Mouse (Mus musculus) granulocyte monocyte progenitor cell, adult 5-6 weeks (primary cell): ENCODE measurements at regions not wholly inside any gene's neighbourhood (a gene's known extent, or its start where the extent isn't known, plus 50 kb on each side); places are given as distances from the start of the nearest gene placed in this dataset.

Experiments used
- ATAC-seq: replicated peaks from 2 replicates; pipeline ENCODE4 v1.8.0; 2016; ENCODE audit warnings: mild to moderate bottlenecking, moderate TSS enrichment, inconsistent platforms; ENCODE audit not compliant: poor library complexity, severe bottlenecking

DNA sequence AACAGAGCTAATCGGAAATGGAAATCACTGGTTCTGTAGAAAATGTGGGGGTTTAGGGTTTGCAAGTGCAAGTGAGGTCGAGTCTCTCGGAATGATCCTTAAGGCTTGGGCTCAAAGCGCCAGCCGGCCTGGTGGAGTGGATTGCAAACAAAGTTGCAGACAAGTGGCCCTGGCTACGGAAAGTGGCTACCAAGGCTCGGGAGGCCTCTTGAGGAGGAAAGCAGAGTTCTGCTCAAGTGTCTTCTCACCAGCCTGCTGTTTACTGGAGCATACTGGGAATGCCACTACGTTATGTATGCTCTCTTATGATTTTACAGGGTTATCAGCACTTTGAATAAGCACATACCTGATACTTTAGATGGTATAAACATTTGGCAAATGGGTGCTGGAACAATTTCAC, 105.3 kb upstream of the Irx3 start:
- no peak for ATAC-seq

DNA sequence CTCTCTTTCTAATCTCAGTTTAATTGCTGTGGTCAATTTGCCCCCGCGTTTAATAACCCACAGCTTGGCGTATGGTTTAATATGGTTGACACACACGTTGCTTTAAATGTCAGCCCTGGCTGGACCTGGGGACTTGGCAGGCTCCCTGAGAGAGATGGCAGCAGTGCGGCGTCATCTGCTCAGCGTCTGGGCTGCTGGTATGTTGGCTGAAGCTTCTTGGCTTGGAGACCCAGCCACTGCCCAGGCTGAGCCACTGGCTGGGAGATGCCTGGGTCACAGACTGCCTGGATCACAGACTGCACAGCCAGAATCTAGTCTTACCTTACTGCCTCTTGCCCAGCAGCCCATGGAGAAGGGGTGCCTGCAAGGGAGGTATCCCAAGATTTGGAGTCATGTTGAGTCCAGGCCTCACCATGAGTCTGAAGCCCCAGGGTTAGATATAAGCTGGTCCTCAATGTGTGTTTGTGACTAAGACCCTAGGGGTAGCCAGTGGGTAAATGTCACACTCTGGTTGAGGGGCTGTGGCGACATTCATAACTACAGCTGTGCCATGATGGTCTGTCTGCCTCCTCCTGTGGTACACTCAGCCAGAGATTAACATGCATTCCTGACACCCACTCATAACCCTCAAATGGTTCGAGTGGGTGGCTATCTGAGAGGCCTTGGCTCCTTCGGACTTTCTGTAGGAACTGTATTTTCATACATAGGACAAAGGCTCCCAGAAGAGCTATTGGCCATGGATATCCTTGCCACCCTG, 99.8 kb upstream of the Irx3 start:
- no peak for ATAC-seq

DNA sequence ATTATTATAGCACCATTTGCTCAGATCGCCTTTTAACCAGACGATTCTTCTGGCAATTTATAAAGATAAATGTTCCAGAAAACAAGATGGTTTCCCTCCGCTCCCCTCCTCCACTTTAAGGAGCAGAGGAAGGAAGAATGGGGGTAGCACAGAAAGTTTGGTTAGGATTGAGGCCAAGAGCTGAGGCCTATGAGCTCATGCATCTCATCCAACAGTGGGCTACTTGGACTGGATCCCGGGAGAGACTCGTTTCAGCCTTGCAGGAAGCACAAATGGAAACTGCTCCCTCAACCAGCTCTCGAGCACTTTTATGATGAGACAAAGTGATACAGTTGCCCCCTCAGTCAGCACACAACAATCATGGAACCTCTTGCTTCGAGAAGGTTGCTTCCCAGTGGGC, 97.9 kb upstream of the Irx3 start:
- no peak for ATAC-seq

DNA sequence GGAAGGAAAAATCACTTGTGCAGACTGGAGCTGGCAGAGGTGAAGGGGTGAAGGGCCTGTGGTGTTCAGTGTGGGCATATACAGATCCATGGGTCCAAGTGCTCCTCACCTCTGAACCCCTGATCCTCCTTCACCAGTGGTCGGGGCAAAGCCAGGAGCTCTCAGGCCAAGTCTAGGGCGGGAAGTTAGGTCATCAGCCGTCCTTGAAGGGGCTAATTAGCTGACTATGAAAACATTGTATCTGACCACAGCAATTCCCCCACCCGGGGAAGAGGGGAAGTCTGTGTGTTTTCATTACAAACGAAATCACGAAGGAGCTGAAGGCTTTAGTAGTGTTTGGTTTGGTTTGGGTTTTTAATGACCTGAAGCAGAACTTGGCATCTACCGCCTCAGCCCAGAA, 95.5 kb upstream of the Irx3 start:
- no peak for ATAC-seq

DNA sequence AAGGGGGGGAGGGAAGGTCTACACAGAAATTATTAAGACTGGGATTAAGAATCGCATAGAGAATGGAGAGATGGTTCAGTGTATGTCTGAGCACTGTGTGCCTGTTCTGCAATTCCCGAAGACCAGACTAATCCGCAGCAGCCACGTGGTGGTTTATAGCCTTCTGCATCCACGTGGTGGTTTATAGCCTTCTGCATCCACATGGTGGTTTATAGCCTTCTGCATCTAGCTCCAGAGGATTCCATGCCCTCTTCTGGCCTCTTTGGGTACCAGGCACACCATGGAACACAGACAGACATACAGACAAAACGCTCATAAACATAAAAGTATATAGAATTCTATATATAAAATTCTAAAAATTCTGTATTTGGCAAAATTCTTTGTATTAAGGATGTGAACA, 94.1 kb upstream of the Irx3 start:
- ATAC-seq: no peak

DNA sequence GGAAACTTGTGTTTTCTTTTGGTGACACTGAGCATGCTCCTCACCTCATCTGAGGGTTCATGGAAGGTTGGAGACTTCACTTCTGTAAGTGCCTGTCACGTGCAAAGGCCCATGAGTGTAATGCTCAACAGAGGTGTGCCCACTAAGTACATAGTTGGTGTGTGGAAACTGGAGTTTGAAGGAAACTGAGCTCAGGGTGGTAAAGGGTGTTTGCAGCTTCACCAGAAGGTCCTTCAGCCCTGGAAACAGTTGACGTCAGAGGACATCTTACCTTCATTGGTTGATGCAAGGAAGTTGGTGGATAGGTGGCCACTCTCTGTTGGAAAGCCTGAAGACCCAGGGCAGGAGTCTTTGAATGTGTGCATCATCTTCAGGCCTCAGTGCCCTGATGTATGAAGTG, 83.0 kb upstream of the Irx3 start:
- no peak for ATAC-seq

DNA sequence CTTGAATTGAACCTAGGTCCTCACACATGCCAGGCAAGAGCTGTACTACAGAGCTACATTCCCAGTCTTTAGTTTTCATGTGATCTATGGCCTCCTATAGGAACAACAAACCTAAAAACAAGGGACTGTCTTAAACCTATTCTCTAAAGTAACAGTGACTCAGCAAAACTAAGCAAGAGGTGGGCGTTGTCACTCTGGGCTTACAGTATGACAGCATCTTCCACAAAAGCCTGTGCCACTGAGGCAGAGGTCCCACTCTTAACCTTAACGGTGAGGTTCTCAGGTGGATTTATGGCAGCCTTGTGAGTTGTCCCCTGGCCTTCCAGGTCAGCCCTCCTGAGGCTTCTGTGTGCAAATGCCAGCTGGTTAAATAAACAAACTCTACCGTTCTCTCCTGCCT, 82.5 kb upstream of the Irx3 start:
- no peak for ATAC-seq

DNA sequence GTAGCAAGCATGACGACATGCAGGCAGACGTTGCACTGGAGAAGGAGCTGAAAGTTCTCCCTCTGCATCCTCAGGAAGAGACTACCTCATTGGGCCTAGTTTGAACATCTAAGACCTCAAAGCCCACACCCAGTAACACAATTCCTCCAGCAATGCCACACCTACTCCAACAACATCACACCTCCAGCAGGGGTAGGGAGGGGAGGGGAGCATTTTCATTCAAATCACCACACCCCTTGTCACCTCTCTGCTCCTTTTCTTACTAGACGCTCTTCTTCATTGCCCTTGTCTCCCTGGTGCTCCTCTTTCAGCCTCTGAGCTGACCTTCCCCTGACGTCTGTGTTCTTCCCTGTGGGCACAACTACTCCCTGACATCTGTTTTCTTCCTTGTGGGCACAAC, 81.1 kb upstream of the Irx3 start:
- ATAC-seq: no peak

DNA sequence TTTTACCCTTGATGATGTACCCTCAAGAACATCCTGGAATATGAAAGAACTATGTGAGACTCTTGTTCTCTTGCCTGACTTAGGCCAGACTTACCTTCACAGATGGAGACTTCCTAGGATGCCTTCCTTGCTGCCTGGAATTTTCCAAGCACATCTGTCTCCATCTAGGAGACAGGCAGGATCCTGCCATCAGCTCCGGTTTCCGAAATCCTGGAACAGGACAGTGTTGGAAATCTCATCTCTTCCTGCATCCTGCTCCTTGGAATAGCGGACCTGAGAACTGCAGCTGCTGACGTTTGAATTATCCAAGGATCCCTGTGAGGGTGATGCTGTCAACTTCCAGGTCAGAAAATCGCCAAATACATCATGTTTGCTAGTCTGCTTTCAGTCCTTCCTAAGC, 77.0 kb upstream of the Irx3 start:
- no peak for ATAC-seq

DNA sequence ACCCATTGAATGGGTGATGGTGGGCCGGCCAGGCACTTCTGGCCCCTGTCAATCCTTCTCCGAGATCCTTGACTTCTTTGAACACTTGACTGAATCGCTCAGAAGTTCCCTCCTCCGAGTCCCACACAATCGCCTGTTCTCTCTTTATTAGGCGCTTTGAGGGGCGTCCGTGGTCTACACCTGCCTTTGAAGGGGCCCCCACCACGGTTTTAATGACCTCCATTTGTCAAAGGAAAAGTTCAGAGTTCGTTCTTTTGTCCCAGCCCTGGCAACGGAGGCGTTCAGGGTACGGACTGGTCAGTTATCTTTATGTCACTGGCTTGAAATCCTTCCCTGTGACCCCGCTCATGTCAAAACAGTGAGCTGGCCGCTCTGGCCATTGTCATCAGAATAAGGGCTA, 74.3 kb upstream of the Irx3 start:
- ATAC-seq: no peak

DNA sequence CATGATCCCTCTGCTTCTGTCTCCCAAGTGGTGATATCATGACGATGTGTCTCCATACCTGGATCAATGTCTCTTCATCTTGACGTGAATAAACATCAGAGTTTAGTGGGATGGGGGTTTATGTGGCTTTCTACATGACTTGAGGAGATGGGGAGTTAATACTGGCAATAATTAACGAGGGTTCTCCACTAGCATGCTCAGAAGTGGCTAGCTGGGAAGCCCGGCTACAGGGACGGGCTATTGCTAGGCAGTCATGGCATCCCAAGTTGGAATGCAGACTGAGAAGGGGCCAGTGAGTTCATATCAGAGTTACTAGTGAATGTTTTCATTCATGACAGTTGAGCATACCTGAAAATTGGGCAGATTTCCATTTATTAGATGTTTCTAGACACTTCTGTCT, 71.4 kb upstream of the Irx3 start:
- ATAC-seq: no peak

DNA sequence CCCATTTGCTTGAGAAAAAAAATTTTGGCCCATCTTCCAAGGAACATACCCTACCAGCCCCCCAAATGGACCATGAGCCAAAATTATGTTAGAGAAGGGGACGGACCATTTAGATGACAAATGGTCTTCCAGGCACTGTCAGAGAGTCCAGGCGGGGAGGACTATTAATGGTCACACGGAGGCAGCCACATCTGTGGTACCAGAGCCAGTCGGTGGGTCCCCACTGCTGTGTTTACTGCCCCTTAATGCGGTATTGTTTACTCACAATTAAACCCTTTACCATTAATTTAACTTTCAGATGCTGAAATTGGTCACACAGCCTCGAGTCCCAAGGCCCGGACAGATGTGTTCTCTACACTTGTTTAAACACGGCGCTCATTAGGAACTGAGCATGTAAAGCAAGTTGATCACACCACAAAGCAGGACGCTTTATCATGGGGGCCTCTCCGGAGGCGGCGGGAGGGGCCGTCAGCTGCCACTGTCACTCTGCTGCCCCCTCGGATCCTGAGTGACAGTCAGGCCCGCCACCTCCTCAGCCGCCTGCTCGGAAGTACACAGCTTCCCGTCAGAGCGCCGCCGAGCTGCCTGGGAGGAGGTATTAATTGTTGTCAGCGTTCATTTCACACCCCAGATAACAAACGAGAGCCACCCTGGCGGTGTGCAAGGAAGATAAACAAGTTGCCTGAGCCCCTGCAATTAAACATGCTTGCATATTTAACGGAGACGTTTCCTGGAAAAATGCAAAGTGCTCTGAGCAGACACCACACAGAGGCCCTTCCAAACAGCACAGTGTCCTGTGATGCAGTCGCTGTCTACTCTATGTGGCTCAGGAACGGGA, 70.6 kb upstream of the Irx3 start:
- peak; percentile 50 for ATAC-seq

DNA sequence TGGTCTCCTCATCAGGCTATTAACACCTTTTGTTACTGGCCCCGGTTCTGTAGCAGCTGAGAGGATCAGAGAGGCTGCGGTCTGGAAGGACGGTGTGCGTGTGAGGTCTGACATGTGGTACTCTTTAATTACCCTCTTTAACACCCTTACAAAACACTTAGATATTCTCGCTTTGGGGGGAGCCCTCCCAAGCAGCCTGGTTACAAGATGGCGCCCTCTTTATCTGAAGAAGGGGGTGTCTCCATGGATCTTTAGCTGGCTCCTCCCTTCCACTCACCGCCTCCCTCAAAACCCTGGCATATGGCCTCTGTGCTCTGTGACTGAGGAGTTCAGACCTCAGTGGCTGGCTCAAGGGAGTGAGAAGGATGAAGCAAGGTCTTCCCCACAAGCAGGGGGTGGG, 65.2 kb upstream of the Irx3 start:
- ATAC-seq: no peak

DNA sequence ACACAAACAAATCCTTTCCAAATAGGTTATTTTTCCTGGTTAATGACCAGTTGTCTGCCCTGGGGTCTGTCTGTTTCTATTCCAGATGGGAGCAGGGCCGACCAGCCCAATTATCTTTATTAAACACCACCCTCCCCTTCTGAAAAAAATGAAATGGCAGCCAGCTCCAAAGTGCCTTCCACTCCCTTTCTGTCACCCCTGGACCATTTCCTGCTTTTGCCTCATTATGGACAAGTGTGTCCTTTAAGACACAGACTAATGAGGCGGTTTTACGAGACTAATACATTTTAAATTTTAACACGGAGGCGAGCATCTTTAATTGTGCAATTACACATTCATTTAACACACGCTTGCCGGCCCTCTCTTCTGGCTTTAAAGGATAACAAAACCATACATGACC, 64.2 kb upstream of the Irx3 start:
- ATAC-seq: no peak

DNA sequence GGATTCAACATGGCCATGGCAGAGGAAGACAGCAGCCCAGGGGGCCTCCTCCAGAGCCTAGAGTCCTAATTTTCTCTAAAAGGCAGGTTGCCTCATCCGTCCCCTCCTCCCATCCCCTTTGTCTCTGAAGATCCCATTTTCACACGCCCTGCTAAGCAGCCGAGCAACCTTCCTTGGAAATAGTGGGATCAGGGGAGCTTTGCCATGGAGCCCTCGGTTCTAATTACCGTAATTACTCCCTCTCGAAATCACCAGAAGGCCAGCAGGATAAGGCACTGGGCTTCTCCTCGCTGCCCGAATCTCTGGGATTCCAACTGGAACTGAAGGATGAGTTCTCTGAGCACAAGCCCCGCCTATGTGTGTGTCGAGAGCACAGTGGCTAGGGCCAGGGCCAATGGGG, 63.5 kb upstream of the Irx3 start:
- ATAC-seq: no peak

DNA sequence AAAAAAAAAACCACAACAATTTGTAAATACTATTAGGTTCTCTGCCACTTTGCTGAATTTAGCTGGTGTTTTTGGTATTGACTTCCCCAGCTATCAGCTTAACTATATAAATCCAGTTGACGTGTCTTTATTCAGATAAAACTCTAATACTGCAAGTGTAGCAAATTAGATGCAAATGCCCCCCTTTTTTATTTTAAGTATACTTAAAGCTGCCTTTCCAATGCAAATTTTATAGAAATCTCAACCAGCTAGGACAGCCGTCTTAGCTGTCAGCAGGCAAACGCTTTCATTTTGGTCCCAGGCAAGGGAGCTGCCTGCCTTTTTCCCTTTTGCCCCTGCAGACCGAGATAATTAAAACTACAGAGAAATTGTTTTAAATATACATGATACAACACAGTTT, 61.6 kb upstream of the Irx3 start:
- no peak for ATAC-seq

DNA sequence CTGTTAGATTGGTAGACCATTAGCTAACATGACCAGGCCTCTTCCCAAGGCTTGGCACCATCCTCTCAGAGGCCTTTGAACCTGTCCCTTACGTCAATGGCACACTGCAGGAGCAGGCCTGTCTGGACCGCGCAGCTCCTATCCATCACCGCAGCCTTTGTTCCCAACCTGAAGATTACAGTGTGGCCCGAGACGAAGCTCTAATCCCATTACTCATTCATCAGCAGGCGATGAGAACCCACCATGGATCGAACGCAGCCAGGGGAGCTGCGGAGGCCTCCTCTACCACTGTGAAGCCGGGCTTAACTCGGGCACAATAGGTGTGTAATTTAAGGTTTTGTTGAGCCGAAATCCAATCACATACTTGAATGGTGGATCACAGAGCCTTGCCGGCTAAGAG, 54.0 kb upstream of the Irx3 start:
- ATAC-seq: no peak

DNA sequence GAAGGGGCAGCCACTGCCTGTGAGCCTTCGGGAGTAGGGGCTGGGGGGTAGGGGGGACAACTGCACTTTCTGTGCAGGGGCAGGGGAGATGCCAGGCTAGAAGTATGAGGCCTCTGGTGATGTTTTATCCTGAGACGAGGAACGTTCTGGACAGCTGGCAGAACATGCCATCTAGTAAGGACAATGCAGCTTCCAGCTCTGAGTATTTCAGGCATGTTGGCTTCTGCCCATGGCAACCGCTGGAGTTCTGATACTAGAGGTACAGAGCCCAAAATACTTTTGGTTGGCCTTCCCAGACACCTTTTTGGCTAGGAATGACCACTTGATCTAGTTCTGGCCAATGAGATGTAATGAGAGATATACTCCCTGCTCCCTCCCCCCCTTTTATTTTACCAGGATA, 52.5 kb upstream of the Irx3 start:
- no peak for ATAC-seq

DNA sequence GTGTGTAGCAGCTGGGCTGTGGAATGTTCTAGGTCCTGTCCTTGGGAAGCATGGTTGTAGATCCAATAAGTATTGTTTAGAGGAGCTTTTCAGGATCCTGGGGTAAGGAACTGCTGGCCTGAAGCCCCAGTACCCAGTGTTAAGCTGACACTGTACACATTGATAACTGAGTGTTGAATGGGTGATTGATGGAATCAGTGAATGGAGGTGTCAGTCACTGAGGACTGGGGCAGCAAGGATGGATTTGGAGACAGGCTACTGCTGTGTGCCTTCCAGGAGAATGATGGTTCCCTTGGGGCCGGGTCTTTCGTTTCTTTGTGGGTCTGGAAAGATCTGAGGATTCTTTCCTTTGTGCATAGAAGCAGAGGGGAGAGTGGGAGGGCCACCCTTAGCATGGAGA, 51.9 kb upstream of the Irx3 start:
- ATAC-seq: no peak

DNA sequence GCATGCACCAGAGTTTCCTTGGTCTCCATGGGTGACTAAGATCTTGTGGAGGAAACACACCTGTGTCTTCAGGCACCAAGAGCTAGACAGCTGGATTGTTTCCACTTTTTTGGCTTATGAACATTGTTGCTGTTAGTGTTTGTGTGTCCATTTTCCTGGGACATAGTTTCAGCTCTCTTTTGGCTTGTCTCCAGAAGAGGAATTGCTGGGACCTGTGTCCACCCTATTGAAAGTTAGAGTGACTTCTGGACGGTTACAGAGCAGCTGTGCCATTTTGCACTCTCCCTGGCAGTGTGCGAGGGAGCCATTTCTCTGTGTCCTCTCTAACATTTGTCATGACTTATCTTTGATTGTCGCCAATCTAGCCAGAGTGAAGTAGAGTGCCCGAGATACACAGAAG, 51.5 kb upstream of the Irx3 start:
- ATAC-seq: no peak
